Mouse (Mus musculus): ENCODE measurements at regions not wholly inside any gene's neighbourhood (a gene's known extent, or its start where the extent isn't known, plus 50 kb on each side); places are given as distances from the start of the nearest gene placed in this dataset.

- no peak for TF ChIP-seq CTCF (IDR thresholded peaks at IDR 0.05; ENCODE audit: low read depth)
- no peak for TF ChIP-seq EP300 (IDR thresholded peaks at IDR 0.05; ENCODE audit: low read depth)
These were observed 156.2 kb downstream of the Fbxo8 start for GRCm38 (mm10) chr8:56706941-56707706.
